Mouse (Mus musculus) forebrain, embryonic 10.5 days (tissue): Measurements from ENCODE around the gene Samd4. TPM values are rescaled to one million over a fixed set of nuclear protein-coding genes. Genes with fewer than 3 reads are reported as not detected.
A peak's percentile ranks its signal among the peaks of the same experiment; 100 is the strongest.

Experiments used
- DNase-seq: peaks from one replicate; pipeline ENCODE4 v3.0.0-alpha.2; 2017; ENCODE audit warnings: low spot score; ENCODE audit errors: extremely low spot score
- H3K27ac ChIP-seq: fragments of 300-500 bp; sonication (generic); 2 replicates; pipeline ENCODE4 v1.5.1; 2016; ENCODE audit warnings: mild to moderate bottlenecking
- H3K27me3 ChIP-seq: fragments of 300-500 bp; sonication (generic); 2 replicates; pipeline ENCODE4 v1.6.1; 2016; ENCODE audit warnings: mild to moderate bottlenecking; ENCODE audit not compliant: poor library complexity, severe bottlenecking
- H3K36me3 ChIP-seq: fragments of 300-500 bp; sonication (generic); replicated peaks from 2 replicates; pipeline ENCODE4 v1.6.1; 2016; ENCODE audit warnings: mild to moderate bottlenecking, moderate library complexity
- H3K4me1 ChIP-seq: fragments of 300-500 bp; sonication (generic); 2 replicates; pipeline ENCODE4 v1.6.1; 2016
- H3K4me3 ChIP-seq: fragments of 300-500 bp; sonication (generic); 2 replicates; pipeline ENCODE4 v1.5.1; 2016; ENCODE audit warnings: mild to moderate bottlenecking, moderate library complexity
- H3K9me3 ChIP-seq: fragments of 300-500 bp; sonication (generic); 2 replicates; pipeline ENCODE4 v1.6.1; 2016; ENCODE audit warnings: mild to moderate bottlenecking, moderate library complexity
- WGBS: fragments of 180-500 bp; shearing (Covaris S2); methylation state at CpG from one replicate; pipeline ENCODE4 v1.1.7; 2016; 5-methylcytosine and 5-hydroxymethylcytosine counted together
- microRNA-seq: library from miRNA; unstranded; fragments of <30 nt; microRNA quantifications from one replicate; pipeline ENCODE4, GENCODE M21; 2017
- polyA plus RNA-seq: library from polyadenylated mRNA; unstranded; fragments of >200 nt; fragmentation: Nextera tagmentation; extraction: Ambion mirVana; gene quantifications from 2 replicates; pipeline ENCODE4 v1.2.1, GENCODE M21; 2016

The Samd4 gene
- polyA plus RNA-seq, 1 experiment from 2014 or later = 3.7 TPM

DNA sequence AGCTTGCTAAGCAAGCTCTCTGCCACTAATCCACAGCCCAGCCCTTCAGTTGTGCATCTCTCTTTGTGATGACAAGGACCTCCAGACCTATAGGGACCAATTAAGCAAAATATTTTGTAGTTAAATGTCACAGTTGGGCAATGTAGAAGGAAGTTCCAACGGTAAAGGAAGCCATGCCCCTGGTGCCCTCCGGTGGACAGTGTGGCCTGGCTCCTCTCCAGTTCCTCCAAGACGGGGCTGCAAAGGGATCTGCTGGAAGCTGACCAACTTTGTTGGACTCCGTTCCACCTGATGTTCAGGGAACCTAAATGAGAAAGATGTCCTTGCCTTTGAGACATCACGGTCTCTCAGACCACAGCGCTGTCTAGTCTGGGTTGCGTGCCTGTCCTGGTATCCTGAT lies 234.9 kb downstream of the Samd4 start:
- no peaks in the 10 kb centered on the region for H3K36me3 ChIP-seq
- WGBS = 78% methylated on average over 7 of the region's 7 CpGs
- H3K27me3 ChIP-seq = no peaks in the 10 kb centered on the region
- no peak overlapping the region for H3K27ac ChIP-seq
- DNase-seq = no peak
- H3K4me1 ChIP-seq = peaks cover 5% of the 10 kb centered on the region; the same call in 1 of the 2 replicates
- H3K4me3 ChIP-seq = no peak overlapping the region
- no peaks in the 10 kb centered on the region for H3K9me3 ChIP-seq

DNA sequence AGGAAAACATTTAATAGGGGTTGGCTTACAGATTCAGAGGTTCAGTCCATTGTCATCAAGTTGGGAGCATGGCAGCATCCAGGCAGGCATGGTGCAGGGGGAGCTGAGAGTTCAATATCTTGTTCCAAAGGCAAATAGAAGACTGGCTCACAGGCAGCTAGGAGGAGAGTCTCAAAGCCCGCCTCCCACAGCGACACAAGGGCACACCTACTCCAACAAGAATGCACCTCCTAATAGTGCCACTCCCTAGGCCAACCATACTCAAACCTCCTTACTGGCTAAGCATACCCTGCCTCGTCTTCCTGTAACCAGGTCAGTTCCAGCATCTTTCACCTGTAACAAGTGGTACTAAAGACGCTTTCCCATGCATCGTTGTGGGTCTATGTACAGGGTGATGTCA lies 245.3 kb downstream of the Samd4 start:
- H3K4me3 ChIP-seq = no peak overlapping the region
- H3K27me3 ChIP-seq = no peaks in the 10 kb centered on the region
- WGBS = 92% methylated on average over 5 of the region's 5 CpGs
- DNase-seq = no peak
- no peaks in the 10 kb centered on the region for H3K9me3 ChIP-seq
- no peaks in the 10 kb centered on the region for H3K4me1 ChIP-seq
- no peaks in the 10 kb centered on the region for H3K36me3 ChIP-seq
- no peak overlapping the region for H3K27ac ChIP-seq

DNA sequence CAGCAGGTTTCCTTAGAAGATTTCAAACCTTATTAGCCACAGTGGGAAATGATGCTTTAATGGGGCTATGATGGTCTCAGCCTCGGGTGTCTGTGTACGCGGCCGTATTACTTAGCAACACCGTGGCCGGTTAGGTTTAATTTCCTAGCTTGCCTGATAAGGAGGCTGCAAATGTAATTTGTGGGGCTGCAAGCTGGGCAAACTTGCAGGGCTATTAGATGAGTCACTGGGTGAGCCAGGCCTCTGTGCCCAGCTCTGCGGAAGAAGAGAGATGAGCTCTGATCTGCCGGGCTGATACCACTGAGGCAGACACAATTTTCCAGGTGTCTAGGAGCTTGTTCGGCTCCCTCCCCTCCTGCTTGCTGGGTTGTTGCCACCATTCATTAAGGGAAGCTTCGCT lies 251.3 kb downstream of the Samd4 start:
- Histone ChIP-seq H3K36me3 (no peaks in the 10 kb centered on the region), H3K27me3 (no peaks in the 10 kb centered on the region), H3K4me1 (no peaks in the 10 kb centered on the region), H3K27ac (no peak overlapping the region), H3K9me3 (no peaks in the 10 kb centered on the region), H3K4me3 (no peak overlapping the region)
- no peak for DNase-seq
- WGBS = 87% methylated on average over 10 of the region's 10 CpGs

DNA sequence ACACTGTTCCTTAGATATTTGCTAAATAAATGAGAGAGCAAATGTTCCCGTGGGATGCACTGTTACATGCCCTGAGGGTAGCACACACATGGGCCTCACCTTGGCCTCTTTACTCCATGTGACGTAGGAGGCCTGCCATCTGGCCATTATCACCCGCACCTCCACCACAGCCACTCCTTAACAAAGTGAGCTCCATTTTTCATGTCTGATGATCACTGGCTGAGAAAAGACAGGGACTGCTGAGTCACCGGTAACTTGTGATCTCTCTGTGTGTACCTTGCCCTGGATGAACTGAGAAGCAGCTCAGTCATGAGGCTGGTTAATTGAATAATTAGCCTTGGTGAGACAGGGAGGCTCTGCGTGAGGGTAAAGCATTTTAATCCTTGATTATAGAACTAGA lies 254.0 kb downstream of the Samd4 start:
- H3K4me1 ChIP-seq = no peaks in the 10 kb centered on the region
- no peaks in the 10 kb centered on the region for H3K36me3 ChIP-seq
- DNase-seq = no peak
- no peaks in the 10 kb centered on the region for H3K27me3 ChIP-seq
- H3K9me3 ChIP-seq = no peaks in the 10 kb centered on the region
- H3K4me3 ChIP-seq = no peak overlapping the region
- 83% methylated on average over 5 of the region's 5 CpGs for WGBS
- H3K27ac ChIP-seq = no peak overlapping the region

DNA sequence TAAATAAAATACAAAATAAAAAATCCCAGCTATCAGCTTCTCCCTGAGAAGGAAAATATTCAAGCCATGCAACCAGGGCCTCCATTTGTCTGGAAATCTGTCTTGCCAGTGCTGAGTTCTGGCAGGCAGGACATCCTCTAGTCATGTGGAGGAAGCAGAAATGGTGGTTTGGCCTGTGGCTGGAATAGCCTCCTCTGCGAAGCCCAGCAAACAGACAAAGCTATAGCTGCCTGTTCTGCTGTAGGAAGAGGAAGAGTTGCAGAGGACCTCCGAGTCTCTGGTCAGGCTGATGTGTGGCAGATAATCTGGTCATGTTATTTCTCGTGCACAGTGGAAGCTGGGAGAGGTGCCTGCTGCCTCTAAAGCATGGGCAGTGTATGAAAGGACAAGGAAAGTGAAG lies 256.2 kb downstream of the Samd4 start:
- 81% methylated on average over 3 of the region's 3 CpGs for WGBS
- no peak overlapping the region for H3K4me3 ChIP-seq
- DNase-seq = no peak
- no peaks in the 10 kb centered on the region for H3K27me3 ChIP-seq
- no peak overlapping the region for H3K27ac ChIP-seq
- no peaks in the 10 kb centered on the region for H3K4me1 ChIP-seq
- H3K9me3 ChIP-seq = no peaks in the 10 kb centered on the region
- no peaks in the 10 kb centered on the region for H3K36me3 ChIP-seq

DNA sequence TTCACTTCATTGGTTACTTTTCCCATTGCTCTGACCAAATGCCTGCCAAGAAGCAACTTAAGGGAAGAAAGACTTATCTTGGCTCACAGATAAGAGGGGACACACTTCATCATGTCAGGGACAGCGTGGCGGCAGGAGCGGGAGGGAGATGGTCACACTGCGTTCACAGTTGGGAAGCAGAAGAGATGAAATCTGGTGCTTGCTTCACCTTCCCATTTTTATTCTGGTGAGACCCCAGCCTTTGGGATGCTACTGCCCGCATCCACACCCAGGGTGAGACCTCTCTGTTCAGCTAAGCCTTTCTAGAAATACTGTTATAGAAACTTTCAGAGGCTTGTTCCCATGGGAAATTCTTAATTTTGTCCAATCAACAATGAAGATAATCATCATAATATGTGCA lies 261.7 kb downstream of the Samd4 start:
- no peaks in the 10 kb centered on the region for H3K4me1 ChIP-seq
- H3K4me3 ChIP-seq = no peak overlapping the region
- no peak overlapping the region for H3K27ac ChIP-seq
- H3K9me3 ChIP-seq = no peaks in the 10 kb centered on the region
- no peaks in the 10 kb centered on the region for H3K27me3 ChIP-seq
- H3K36me3 ChIP-seq = no peaks in the 10 kb centered on the region
- WGBS = 97% methylated on average over 5 of the region's 5 CpGs
- no peak for DNase-seq

DNA sequence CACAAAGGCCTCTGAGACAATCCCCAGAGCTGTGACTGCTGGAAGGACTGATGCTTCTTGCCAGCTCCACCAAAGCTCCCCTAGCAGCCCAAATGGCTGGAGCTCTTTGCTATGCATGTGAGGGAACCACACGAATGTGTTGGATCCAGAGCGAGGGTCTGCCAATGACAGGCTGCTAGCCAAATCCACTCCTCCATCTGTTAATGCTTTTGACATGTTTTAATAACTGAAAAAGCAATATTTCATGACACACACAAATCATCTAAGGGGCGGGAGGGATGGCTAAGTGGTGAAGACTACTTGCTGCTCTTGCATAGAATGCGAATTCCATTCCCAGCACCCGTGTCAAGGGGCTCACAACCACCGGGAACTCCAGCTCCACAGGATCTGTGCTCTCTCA lies 268.7 kb downstream of the Samd4 start:
- 91% methylated on average over 6 of the region's 6 CpGs for WGBS
- Histone ChIP-seq H3K27ac (no peak overlapping the region), H3K4me1 (no peaks in the 10 kb centered on the region), H3K4me3 (no peak overlapping the region), H3K9me3 (no peaks in the 10 kb centered on the region), H3K27me3 (no peaks in the 10 kb centered on the region), H3K36me3 (no peaks in the 10 kb centered on the region)
- DNase-seq = no peak

DNA sequence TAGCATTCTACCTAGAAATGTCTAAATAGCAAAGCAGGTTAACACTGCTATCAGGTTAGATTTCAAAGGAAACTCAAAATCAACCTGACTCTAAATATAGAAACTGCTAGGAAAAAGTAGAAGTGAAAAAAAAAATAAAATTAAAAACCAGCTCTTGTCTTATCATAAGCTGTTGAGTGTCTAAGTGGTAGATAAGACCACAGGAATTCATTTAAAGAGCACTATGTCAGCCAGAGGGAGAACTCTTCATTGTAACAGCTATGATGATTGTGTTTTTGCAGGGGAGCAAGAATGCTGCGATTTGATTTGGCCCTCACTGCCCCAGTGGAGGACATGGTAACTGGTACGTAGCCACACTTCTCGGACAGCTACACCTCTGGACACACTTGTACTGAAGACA lies 271.6 kb downstream of the Samd4 start:
- Histone ChIP-seq H3K4me1 (no peaks in the 10 kb centered on the region), H3K4me3 (no peak overlapping the region), H3K36me3 (no peaks in the 10 kb centered on the region), H3K27me3 (no peaks in the 10 kb centered on the region), H3K27ac (no peak overlapping the region), H3K9me3 (no peaks in the 10 kb centered on the region)
- no peak for DNase-seq
- WGBS = 97% methylated on average over 3 of the region's 3 CpGs

Small RNA genes lying within 50 kb of the gene (microRNA-seq; reads per million reads assigned to microRNA genes)
- gene Mir378c = 3.0 reads per million, percentile 2 among the genes with 10 or more reads in this experiment

Other genes with a start within 250 kb of the Samd4 start
- 42.8 and 53.3 TPM in 2 replicates for gene Cdkn3, start 122.3 kb upstream of the Samd4 start, polyA plus RNA-seq
- gene Cnih1, start 94.4 kb upstream of the Samd4 start, polyA plus RNA-seq = 204 and 209 TPM in 2 replicates
- gene Gmfb, start 60.6 kb upstream of the Samd4 start, polyA plus RNA-seq = 106 and 107 TPM in 2 replicates
- gene Cgrrf1, start 50.7 kb upstream of the Samd4 start, polyA plus RNA-seq = 34.5 and 35.8 TPM in 2 replicates